Mouse (Mus musculus): ENCODE data around the gene Aspdh.

- no peak for TF ChIP-seq CTCF (IDR thresholded peaks at IDR 0.05)
- TF ChIP-seq EP300 (IDR thresholded peaks at IDR 0.05): no peak
Measured at GRCm38 (mm10) chr7:44497361-44498055, 32.3 kb downstream of the Aspdh start.
